Mouse (Mus musculus): Measurements from ENCODE around the gene Ssmem1. TPM values are rescaled to one million over a fixed set of nuclear protein-coding genes. Genes with fewer than 3 reads are reported as not detected.
A peak's percentile ranks its signal among the peaks of the same experiment; 100 is the strongest.

Gene Ssmem1
- polyA plus RNA-seq (2015; fragmentation: Nextera tagmentation; extraction: Ambion mirVana) = 0.12 TPM in 1 of 2 replicates, not detected in the other

- Histone ChIP-seq H3K36me3 (ENCODE audit: insufficient read depth, low read length) (no peaks in the 10 kb centered on the region; the same call in 1 of the 2 replicates), H3K4me3 (ENCODE audit: low read depth, low read length) (peak within 1 kb of the TSS; percentile 59), H3K27me3 (replicated peaks; ENCODE audit: insufficient read depth, low read length) (no peaks in the 10 kb centered on the region), H3K9ac (replicated peaks; ENCODE audit: low read depth) (peak within 1 kb of the TSS; percentile 60), H3K4me2 (replicated peaks; ENCODE audit: low read depth, low read length) (peak within 1 kb of the TSS; percentile 66), H3K4me1 (ENCODE audit: insufficient read depth, low read depth, low read length) (0 out of 2 replicates have a peak, but pooled peaks cover 4% of the 10 kb centered on the region), H3K27ac (ENCODE audit: low read length) (peak within 1 kb of the TSS; percentile 92), H3K9me3 (ENCODE audit: low read length) (no peaks in the 10 kb centered on the region)
- WGBS = under 1% methylated on average over 37 of the region's 37 CpGs
- ATAC-seq (peak; percentile 100), DNase-seq (ENCODE audit: low spot score) (peak; percentile 99)
- TF ChIP-seq EP300 (IDR thresholded peaks at IDR 0.05) (peak; percentile 94), CTCF (IDR thresholded peaks at IDR 0.05) (no peak)
Measured at GRCm38 (mm10) chr6:30509265-30510239, at the start of gene Ssmem1, which contains the start of gene Tmem209. TSS of gene Ssmem1 (plus strand) at chr6:30509849. TSS of gene Tmem209 (minus strand) at chr6:30509783.

GRCm38 (mm10) chr6:30460750-30461446 lies 48.8 kb upstream of the Ssmem1 start:
- ATAC-seq (peak; percentile 85), DNase-seq (ENCODE audit: low spot score) (peak; percentile 86)
- Histone ChIP-seq H3K9me3 (ENCODE audit: low read length) (no peaks in the 10 kb centered on the region), H3K4me3 (ENCODE audit: low read depth, low read length) (no peak overlapping the region), H3K4me2 (replicated peaks; ENCODE audit: low read depth, low read length) (0 out of 2 replicates have a peak overlapping the region, but pooled peaks have one; percentile 75), H3K36me3 (ENCODE audit: insufficient read depth, low read length) (no peaks in the 10 kb centered on the region), H3K27ac (ENCODE audit: low read length) (no peak overlapping the region), H3K27me3 (replicated peaks; ENCODE audit: insufficient read depth, low read length) (no peaks in the 10 kb centered on the region), H3K9ac (replicated peaks; ENCODE audit: low read depth) (no peak overlapping the region), H3K4me1 (ENCODE audit: insufficient read depth, low read depth, low read length) (peaks cover 9% of the 10 kb centered on the region; the same call in 1 of the 2 replicates)
- 23% methylated on average over 19 of the region's 19 CpGs for WGBS
- no peak for TF ChIP-seq CTCF (IDR thresholded peaks at IDR 0.05)
- TF ChIP-seq EP300 (IDR thresholded peaks at IDR 0.05) = no peak

- Histone ChIP-seq H3K4me2 (replicated peaks; ENCODE audit: low read depth, low read length) (no peak overlapping the region), H3K36me3 (ENCODE audit: insufficient read depth, low read length) (no peaks in the 10 kb centered on the region), H3K27ac (ENCODE audit: low read length) (no peak overlapping the region), H3K4me1 (ENCODE audit: insufficient read depth, low read depth, low read length) (peaks cover 9% of the 10 kb centered on the region; the same call in 1 of the 2 replicates), H3K4me3 (ENCODE audit: low read depth, low read length) (no peak overlapping the region), H3K9me3 (ENCODE audit: low read length) (no peaks in the 10 kb centered on the region), H3K27me3 (replicated peaks; ENCODE audit: insufficient read depth, low read length) (no peaks in the 10 kb centered on the region), H3K9ac (replicated peaks; ENCODE audit: low read depth) (no peak overlapping the region)
- ATAC-seq = no peak
- TF ChIP-seq EP300 (IDR thresholded peaks at IDR 0.05) (no peak), CTCF (IDR thresholded peaks at IDR 0.05) (no peak)
- WGBS = 85% methylated on average over 12 of the region's 13 CpGs
- no peak for DNase-seq (ENCODE audit: low spot score)
Measured at GRCm38 (mm10) chr6:30461755-30462344, 47.8 kb upstream of the Ssmem1 start.

- no peak for TF ChIP-seq EP300 (IDR thresholded peaks at IDR 0.05)
- TF ChIP-seq CTCF (IDR thresholded peaks at IDR 0.05) = no peak
- Histone ChIP-seq H3K36me3 (ENCODE audit: insufficient read depth, low read length) (no peaks in the 10 kb centered on the region), H3K4me3 (ENCODE audit: low read depth, low read length) (no peak overlapping the region), H3K4me2 (replicated peaks; ENCODE audit: low read depth, low read length) (no peak overlapping the region), H3K9me3 (ENCODE audit: low read length) (no peaks in the 10 kb centered on the region), H3K27ac (ENCODE audit: low read length) (no peak overlapping the region), H3K4me1 (ENCODE audit: insufficient read depth, low read depth, low read length) (peaks cover 9% of the 10 kb centered on the region; the same call in 1 of the 2 replicates), H3K9ac (replicated peaks; ENCODE audit: low read depth) (no peak overlapping the region), H3K27me3 (replicated peaks; ENCODE audit: insufficient read depth, low read length) (no peaks in the 10 kb centered on the region)
- no peak for ATAC-seq
- 13% methylated on average over 7 of the region's 7 CpGs for WGBS
- no peak for DNase-seq (ENCODE audit: low spot score)
Measured at GRCm38 (mm10) chr6:30462822-30463221, 46.8 kb upstream of the Ssmem1 start.

- peak; percentile 8 for DNase-seq (ENCODE audit: low spot score)
- no peak overlapping the region for H3K9ac ChIP-seq (replicated peaks; ENCODE audit: low read depth)
- no peaks in the 10 kb centered on the region for H3K27me3 ChIP-seq (replicated peaks; ENCODE audit: insufficient read depth, low read length)
- 66% methylated on average over 11 of the region's 11 CpGs for whole genome bisulfite sequencing
- H3K9me3 ChIP-seq (ENCODE audit: low read length) = no peaks in the 10 kb centered on the region
- H3K27ac ChIP-seq (ENCODE audit: low read length) = no peak overlapping the region
- no peaks in the 10 kb centered on the region for H3K36me3 ChIP-seq (ENCODE audit: insufficient read depth, low read length)
- peaks cover 9% of the 10 kb centered on the region; the same call in 1 of the 2 replicates for H3K4me1 ChIP-seq (ENCODE audit: insufficient read depth, low read depth, low read length)
- TF ChIP-seq EP300 (IDR thresholded peaks at IDR 0.05) (no peak), CTCF (IDR thresholded peaks at IDR 0.05) (no peak)
- ATAC-seq = no peak
- no peak overlapping the region for H3K4me3 ChIP-seq (ENCODE audit: low read depth, low read length)
- H3K4me2 ChIP-seq (replicated peaks; ENCODE audit: low read depth, low read length) = no peak overlapping the region
Measured at GRCm38 (mm10) chr6:30465586-30465985, 44.1 kb upstream of the Ssmem1 start.
